Mouse (Mus musculus) heart, postnatal 0 days (tissue): ENCODE results near the gene Ubac1.

ENCODE experiments used
- CTCF ChIP-seq: IDR thresholded peaks from 2 replicates; pipeline ENCODE4 v1.5.1; 2016; ENCODE audit warnings: antibody characterized with exemption, control low read depth, low read depth
- EP300 ChIP-seq: IDR thresholded peaks from 2 replicates; pipeline ENCODE4 v1.6.1; 2016; ENCODE audit warnings: antibody characterized with exemption, low read depth

GRCm38 (mm10) chr2:26013674-26014073 lies 7.9 kb downstream of the Ubac1 start:
- TF ChIP-seq CTCF (no peak), EP300 (no peak)
